Mouse (Mus musculus): ENCODE data around the gene Ttc7b.

Ttc7b gene

GRCm38 (mm10) chr12:100488368-100488767 lies 32.3 kb downstream of the Ttc7b start:
- DNase-seq (ENCODE audit: low spot score): no peak

GRCm38 (mm10) chr12:100486232-100486631 lies 34.4 kb downstream of the Ttc7b start:
- DNase-seq (ENCODE audit: low spot score): no peak

GRCm38 (mm10) chr12:100483054-100483453 lies 37.6 kb downstream of the Ttc7b start:
- no peak for DNase-seq (ENCODE audit: low spot score)

DNA sequence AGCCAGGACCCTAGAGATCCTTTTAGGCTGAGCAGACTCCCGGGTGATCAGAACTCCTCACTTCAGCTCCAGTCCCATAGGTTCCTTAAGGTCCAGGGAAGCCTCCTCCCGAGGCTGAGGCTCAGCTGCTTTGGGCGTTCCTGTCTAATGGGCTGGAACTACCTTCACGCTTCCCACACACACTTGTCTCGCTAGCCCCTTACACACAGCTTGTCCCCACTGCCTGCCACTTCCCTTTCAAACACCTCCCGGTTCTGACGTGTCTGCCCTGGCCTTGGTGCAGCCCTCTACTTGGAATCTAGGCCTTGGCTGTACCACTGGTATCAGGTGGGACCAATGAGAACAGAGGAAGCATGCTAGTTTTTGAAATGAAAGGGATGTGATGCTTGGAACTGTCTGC lies 38.4 kb downstream of the Ttc7b start:
- no peak for DNase-seq (ENCODE audit: low spot score)

DNA sequence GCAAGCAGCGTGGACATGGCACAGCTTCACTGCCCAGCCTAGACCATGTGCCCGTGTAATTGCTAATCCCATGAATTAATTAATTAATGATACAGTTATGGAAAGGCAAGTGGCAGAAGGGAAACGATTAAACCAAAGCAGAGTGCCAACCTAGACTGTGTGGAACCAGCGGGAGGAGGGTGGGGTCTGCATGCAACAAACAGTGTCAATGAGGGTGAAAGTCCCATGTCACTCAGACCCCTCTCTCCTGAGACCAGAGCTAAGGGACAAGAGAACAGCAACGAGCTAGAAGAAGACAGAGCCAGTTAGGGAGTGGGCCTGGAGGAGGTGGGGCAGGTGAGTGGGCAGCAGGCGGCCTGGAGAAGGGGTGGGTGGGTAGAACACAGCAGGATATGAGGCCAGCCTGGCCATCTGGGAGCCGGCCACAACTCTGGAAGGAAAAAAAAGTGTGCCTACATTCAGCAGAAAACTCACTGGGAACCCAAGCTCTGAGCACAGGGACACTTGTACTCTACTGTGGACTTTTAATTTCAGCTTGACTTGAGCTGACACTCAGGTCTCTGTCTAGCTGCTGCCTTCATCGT lies 39.1 kb downstream of the Ttc7b start:
- no peak for DNase-seq (ENCODE audit: low spot score)

DNA sequence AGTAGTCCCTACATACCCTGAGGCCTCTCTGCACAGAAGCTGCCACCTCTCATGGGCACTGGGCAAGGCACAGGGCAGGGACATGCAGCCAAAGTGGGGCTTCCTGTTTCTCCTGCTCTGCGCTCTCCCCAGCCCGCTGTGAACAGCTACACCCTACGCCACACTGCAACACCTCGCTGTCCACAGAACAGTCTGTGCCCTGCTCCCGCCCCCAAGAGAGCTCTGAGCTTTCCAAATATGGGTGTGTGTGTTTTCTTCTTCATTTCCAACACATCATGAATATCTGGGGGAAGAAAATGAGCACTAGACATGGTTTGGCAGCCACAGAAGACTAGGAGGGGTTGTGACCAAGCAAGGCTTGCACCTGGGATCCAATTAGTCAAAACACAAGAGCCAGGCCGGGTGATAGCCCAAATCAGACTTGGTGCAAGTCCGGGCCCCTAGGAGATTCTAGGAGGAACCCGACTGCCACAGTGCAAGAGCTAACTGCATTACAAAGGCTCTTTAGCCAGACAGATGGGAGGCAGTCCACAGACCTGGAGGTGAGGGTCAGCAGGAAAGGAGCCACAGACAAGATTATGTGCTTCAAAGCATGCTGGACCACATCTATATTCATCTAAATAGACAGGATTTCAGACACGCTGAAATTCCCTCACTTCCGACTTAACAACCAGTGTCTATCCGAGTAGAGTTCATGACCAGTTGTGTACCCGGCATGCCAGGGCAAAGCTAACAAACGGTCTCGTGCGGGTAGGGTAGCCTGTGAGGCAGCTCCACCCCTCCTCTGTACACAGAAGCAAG lies 39.8 kb downstream of the Ttc7b start:
- DNase-seq (ENCODE audit: low spot score): no peak

GRCm38 (mm10) chr12:100479892-100480621 lies 40.6 kb downstream of the Ttc7b start:
- DNase-seq (ENCODE audit: low spot score): no peak

DNA sequence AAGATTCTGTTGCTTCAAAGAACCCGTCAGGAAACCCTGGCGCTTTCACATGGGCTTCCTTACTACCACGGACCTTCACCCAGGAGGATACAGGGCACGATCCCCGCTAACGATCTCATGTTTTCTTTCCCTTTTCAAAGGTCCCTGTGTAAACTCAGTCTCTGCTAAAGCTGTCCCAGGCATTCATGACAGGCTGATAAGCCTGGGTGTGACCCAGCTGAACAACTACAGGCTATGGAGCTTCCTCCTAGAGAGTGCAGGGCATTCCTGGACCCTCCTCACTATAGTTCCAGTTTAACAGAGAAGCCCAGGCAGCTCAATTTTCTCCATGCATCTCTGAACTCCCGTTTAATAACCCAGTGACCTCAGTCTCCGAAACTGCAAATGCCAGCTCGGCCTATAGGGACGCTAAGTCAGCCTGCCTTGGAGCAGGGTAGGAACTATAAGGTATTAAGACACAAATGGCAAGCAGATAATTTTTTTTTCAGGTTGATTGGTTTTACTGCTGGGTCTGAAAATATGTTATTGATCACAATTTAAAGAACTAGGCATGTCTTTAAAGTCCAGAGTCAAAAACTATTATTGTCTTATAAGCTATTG lies 41.3 kb downstream of the Ttc7b start:
- DNase-seq (ENCODE audit: low spot score): no peak

GRCm38 (mm10) chr12:100478615-100479014 lies 42.0 kb downstream of the Ttc7b start:
- DNase-seq (ENCODE audit: low spot score): no peak

GRCm38 (mm10) chr12:100478151-100478550 lies 42.5 kb downstream of the Ttc7b start:
- no peak for DNase-seq (ENCODE audit: low spot score)

DNA sequence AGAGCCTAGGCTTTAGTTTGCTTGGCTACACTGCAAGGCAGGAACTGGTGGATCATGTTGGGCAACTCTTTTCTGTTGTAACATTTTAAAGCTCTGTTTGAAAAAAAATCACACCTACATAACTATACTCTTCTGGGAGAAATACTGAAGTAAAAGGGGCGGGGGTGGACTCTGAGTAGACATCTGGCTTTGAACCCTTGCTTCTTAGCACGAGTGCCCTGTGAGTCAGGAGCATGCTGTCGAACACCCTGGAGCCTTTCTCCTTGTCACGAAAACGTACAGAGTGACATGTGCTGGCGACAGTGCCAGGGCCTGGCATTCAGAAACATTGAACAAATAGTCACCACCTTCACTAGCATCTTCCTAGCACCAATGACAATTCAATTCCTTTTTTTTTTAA lies 43.2 kb downstream of the Ttc7b start:
- DNase-seq (ENCODE audit: low spot score): no peak

DNA sequence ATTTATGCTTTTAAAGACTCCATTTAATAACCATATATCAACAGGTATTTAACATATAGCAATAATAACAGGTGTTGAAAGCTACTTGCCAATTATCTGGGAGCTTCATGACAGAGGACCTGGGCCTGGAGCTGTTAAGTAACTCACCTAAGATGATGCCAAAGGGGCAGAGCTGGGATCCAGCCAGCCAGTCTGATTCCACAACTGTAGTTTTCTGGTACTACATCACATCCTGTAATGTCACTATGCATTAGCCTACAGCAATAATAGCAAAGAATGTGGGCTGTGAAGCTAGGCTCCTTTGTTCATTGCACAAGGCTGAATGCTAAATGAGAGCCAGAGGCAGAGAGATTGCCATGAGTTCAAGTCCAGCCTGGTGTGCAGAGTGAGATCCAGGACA lies 44.3 kb downstream of the Ttc7b start:
- DNase-seq (ENCODE audit: low spot score): no peak

- no peak for DNase-seq (ENCODE audit: low spot score)
Measured at GRCm38 (mm10) chr12:100475489-100475888, 45.1 kb downstream of the Ttc7b start.

- DNase-seq (ENCODE audit: low spot score): no peak
Measured at GRCm38 (mm10) chr12:100474661-100475321, 45.8 kb downstream of the Ttc7b start.

DNA sequence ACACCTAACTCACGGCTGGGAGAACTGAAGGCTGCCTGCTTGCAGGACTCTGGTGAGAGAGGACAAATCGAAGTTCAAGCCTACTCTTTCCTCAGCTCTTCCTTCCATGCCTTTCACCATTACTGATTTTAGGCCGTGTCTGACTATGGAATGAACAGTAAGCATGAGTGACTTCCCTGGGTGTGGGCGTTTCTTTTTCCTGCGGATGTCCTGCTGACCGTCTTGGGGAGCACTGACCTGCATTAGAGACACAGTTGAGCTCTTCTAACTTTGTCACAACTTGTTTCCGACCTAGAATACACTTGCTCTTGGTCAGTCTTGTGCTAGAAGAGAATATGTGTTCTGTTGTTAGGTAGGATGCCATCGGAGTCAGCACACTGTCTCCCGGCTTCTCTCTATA lies 50.3 kb downstream of the Ttc7b start:
- DNase-seq (ENCODE audit: low spot score): no peak

DNA sequence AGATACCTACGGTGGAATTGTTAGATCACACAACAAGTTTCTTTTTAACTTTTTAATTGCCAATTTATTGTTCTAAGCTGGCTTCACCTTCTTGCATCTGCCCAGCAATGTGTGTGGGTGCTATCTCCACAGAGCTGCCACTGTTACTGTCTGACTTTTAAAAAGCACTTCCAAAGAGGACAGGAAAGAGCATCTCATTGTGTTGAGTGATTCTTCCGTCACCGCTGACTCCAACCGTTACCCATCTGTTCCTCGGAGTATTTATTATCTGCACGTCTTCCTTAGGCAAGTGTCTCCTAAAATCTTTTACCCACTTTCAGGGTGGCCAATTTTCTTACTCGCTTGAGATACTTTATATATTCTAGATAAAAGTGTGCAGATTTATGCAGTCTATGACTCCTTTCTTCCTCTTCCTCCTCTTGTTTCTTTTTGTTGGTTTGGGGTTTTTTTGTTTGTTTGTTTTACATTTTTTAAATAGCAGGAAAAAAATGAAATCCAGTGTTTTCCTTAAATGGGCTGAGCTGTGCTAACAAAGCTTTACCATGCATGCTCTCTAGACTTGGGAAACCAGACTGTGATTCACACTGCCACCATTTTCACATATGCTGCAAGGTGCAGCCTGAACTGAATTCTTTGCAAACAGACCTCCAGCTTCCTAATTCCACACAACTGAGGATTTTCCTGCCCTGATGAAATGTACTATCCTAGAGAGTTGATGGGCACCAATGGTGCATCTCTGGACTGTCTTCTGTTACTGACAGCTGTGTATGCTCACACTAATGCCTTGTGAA lies 50.9 kb downstream of the Ttc7b start:
- no peak for DNase-seq (ENCODE audit: low spot score)

DNA sequence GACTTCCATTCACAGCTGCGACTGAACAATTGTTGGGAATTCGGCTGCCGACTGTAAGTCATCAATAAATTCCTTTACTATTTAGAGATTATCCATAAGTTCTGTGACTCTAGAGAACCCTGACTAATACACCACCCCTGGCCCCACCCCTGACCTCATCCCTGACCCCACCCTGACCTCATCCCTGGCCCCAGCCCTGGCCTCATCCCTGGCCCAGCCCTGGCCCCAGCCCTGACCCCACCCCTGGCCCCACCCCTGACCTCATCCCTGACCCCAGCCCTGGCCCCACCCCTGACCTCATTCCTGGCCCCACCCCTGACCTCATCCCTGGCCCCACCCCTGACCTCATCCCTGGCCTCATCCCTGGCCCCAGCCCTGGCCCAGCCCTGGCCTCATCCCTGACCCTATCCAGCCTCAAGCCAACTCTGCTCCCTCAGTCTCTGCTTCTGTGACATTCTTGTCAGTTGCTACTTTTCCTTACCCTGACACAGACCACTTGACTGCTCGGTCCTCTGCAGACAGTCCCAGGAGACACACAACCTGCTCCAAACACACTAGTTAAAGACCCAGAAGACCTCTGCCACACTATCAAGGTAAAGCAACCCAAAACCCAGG lies 55.4 kb downstream of the Ttc7b start:
- DNase-seq (ENCODE audit: low spot score): no peak

DNA sequence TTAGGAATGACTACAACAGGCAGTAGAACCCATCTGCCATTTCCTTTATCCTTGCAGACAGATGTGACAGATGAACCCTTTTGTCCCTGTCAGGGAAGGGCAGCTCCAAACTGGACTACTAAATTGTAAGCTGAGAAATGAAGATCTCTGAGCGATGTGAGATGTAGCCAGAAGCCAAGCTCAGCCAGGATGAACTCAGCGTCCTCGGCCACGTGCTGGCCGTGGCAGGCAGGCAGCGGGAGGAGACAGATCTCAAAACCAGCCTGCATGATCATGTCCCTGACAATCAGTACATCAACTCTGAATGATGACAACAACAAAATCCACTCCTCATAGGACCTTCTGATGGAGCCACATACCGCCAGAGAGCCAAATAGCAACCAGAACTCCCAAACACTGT lies 62.9 kb downstream of the Ttc7b start:
- no peak for DNase-seq (ENCODE audit: low spot score)

- DNase-seq (ENCODE audit: low spot score): peak; percentile 52
Measured at GRCm38 (mm10) chr12:100456257-100456975, 64.2 kb downstream of the Ttc7b start.

DNA sequence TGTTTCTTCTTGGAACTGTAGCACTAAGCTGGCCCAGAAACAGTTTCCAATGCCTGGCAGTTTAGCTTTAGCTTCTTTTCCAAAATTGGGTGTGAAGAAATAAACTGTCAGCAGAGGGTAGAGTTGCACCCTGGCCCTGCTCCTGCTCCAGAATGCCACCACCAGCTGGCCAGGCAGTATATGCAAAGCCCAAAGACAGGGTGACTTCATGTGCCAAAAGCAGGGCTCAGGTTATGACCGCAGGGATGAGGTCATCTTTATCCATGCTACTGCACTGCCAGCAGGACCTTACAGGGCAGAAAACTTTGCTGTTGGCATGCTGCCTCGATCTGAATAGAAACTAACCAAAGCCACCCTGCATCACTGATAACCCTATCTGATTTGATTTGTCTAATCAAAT lies 65.2 kb downstream of the Ttc7b start:
- no peak for DNase-seq (ENCODE audit: low spot score)

Data from ovary, adult 18-20 months (tissue).